Mouse (Mus musculus) 3134 (cell line): ENCODE results near the gene Fkbp10.

Experiments used
- DNase-seq: peaks from one replicate; pipeline ENCODE4 v3.0.0-alpha.2; 2011; ENCODE audit warnings: low spot score; ENCODE audit not compliant: insufficient read length; ENCODE audit errors: extremely low read depth

Fkbp10 gene

DNA sequence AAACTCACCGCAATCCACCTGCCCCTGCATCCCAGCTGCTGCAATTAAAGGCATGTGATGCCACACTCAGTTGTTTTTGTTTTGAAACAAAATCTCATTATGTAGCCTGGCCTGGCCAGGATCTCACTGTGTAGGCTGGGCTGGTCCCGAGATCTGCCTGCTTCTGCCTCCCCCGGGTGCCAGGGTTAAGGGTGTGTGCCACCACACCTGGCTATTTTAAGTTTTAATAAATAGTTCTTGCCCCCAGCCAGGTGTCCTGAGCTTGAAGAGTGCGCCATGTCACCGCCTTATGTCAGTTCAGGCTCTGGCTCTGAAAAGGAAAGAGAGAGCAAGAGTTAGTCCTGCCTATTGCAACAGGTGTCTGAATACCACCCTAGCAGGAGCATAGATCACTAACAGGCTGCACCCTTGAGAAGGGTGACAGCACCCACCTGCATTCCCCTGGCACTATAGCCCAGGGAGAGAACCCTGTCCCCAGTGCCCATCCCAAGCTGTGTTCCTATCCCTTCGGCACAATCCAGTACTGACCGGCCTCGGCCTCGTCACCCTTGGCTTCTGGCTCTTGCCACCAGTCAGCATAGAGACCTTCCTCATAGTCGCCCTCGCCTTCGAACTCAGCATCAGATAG, 6.5 kb upstream of the Fkbp10 start:
- DNase-seq, result no peak

DNA sequence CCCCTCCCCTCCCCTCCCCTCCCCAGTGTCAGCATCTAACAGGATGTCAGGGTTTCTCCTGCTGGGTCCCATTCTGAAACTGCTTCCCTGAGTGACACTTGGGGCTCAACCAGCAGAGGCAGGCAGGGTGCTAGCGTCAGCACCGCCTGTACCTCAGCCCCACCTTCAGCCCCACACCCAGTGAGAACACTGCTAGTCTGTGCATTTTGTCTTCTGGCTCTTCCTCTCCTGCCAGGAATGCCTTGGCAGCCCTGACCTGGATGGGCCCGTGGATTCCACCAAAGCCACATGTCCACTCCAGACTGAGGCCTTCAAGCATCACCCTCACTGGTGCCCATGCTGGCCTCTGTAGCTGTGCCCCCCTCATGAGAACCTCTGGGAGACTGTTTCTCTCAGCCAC, 5.8 kb upstream of the Fkbp10 start:
- no peak for DNase-seq

DNA sequence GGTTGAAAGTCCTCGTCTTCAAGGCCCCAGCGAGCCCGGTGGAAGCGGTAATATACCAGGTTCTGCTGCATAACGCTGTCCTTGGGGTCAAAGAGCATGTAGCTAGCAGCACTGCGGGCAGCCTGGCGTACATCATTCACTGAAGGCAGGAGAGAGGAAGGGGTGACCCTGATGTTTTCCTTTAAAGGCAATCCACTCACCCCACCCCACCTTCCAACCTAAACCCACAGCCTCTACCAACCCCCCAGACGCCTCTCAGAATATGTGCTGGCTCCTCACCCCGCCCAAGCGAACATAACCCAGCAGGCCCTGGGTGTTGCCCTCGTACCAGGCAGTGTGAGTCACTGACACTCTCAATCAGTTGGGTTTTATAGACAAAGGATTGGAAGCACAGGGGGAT, 3.8 kb upstream of the Fkbp10 start:
- no peak for DNase-seq

DNA sequence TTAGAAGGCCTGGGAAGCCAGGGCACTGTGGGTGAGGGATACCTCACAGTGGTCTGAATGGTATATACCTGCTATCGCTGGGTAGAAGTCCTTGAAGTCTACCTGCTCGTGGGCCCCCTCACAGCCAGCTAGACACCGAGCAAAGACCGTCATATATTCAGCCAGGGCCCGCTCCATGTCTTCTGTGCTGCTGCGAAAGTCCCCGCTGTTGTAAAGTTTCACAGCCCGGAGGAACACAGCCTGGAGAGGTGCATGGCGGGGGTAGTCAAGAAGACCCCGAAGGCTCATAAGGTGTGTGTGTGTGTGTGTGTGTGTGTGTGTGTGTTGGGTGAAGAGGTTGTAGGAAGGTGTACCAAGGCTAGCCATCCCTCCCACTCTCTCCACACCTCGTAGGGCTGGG, 2.0 kb upstream of the Fkbp10 start:
- no peak for DNase-seq

DNA sequence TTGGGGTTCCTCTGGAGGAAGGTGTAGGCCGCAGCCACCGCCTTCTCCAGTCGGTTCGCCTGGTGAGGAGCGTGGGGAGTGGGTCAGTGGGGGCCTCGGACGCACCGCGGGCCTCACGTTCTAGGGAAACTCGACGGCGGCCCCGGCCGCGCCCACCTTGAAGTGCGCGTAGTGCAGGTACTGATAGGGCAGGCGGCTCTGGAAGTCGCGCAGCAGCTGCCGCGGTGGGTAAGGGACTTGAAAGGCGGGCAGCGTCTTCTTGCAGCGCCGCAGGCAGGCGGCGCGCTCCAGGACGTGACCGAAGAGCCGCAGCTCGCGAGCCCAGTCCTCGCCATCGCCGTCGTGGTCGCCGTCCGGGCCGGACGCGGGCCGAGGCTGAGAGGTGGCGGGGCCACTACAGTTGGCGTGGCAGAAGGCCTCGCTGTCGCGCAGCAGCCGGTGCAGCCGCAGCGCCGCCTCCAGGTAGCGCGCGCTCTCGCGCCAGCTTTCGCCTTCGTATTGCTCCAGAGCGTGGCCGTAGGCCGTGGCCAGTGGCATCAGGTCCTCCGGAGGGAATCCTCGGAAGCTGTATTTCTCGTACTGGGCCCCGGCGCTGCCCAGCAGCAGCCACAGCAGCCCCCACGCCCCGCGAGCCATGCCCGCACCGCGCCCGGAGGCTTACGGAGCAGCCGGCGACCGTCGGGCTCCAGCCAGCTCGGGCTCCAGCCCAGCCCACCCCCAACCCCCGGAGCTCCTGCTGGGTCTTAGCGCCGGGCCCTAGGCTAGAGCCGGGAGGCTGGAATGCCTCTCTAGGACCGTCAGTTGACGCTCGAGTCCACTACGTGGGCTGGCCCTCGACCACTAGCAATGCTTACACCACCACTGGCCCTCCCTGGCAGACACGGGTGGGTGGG, 1.2 kb upstream of the Fkbp10 start, which contains the start of gene P3h4:
Gene P3h4, minus strand, starts transcription at position 816 of the 893 bp plus-strand sequence.
- DNase-seq, result peak; percentile 89

DNA sequence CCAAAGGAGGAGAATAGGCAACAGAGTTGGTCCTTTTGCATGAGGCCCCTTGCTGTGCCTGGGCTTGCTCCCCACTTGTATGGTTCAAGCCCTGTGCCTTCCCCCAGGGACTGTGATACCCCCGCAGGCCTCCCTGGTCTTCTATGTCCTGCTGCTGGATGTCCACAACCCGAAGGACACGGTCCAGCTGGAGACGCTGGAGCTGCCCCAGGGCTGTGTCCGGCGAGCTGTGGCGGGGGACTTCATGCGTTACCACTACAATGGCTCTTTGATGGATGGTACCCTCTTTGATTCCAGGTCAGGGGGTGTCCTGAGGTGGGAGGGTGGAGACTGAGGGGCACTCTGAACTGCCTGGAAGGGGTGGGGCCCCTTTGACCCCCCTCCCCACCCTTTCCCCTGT, 6.0 kb downstream of the Fkbp10 start:
- no peak for DNase-seq

DNA sequence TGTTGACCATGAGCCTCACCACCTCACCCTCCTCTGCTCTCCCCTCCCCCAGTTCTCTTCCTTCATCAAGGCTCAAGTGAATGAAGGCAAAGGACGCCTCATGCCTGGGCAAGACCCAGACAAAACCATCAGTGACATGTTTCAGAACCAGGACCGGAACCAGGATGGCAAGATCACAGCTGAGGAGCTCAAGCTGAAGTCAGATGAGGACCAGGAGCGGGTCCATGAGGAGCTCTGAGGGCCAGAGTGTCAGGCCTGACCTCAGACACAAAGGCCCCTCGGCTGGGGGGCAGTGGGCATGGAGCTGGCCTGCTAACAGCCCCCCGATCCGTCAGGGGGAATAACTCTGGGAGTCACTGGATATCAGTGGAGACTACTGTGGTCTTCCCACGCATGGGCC, 8.3 kb downstream of the Fkbp10 start:
- no peak for DNase-seq

DNA sequence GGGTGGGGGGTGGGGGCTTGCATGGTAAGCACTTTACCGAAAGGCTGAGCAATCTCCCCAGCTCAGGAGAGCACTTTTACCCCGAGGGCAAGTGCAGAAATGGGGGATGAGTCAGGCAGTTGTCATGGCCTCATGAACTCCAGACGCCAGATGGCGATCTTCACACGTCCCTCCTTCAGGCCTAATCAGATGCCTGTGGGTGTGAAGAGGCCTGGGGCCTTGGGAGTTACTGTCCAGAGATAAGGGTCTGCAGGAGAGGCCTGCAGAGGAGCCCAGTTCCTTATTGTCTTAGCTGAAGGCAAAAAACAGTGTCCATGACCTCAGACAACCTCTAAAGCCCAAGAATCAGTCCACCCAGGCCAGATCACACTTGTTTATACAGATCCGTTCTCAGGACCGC, 10.4 kb downstream of the Fkbp10 start:
- peak; percentile 61 for DNase-seq

DNA sequence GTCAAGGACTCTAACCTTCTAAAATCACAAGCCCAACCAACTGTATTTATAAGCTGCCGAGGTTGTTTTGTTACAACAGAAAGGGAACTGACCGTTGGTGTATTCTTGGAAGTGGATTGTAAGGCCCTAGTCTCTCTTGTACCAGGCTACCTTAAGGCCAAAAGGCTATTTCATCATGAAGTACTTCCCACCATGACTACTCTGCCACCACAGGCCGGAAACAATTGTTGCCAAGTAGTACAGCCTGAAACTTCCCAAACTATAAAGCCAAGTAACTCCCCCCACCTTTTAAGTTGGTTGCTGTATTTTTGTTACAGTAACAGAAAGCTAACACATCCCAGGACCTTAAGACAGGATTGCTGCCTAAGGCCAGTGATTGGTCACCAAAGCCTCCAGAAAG, 11.3 kb downstream of the Fkbp10 start:
- no peak for DNase-seq

DNA sequence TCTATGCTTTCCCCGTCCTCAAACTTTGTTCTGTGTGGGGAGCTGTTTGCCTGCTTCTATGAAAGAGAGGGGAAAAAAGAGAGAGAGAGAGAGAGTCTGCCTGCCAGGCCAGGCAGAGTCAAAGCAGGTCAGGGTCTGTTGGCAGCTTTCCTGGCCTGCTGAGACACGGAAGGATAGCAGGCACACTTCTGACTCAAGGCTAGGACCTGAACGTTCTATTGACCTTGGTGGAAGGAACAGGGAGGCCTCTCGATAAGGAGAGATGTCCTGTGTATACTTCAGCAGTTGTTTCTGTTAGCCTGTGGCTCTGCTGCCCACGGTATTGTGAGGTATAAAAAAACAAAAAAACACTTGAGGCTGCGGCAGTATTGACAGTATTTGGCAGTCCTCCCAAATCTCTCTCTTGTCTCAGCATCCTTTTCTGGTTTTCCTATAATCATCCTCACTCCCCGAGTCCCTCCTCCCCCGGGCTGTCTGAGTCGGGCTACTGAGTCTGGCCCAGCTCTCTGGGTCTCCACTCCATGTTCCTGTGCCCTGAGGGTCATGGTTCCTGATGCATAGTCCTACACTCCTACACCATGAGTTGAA, 13.2 kb downstream of the Fkbp10 start:
- no peak for DNase-seq

DNA sequence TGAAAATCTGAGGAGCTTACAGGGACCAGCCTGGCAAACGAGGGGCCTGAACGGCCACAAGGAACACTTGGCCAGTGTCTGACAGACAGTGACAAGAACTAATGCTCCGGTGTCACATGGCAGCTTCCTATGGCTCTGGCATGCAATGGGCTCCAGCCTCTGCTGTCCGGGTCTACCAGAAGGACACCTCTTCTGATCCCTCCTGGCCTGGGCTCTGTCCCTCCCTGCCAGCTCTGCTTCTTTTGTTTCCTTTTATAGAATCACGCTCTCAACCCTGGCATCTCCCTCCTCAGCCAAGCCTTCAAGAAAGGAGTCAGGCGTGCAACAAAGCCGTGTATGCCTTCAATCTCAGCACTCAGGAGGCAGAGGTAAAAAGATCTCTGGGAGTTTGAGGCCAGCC, 14.6 kb downstream of the Fkbp10 start:
- no peak for DNase-seq

DNA sequence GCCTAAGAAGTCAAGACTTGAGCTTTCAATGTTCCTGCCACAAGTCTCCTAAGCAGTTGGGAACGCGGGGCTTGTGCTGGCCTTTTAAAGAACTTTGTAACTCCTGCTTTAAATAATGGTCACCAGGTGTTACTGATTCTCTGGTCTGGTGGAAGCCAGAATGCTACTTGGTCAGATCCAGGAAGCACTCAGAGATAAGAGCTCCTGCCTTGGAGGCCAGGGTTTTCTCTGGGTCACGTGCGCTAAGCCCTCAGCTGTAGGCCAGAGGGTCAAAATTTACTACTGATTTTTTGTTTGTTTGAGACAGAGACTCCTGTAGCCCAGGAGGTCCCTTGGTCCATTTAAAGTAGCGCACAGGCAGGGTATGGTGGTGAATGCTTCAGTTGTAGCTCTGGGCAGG, 16.5 kb downstream of the Fkbp10 start:
- DNase-seq, result no peak

DNA sequence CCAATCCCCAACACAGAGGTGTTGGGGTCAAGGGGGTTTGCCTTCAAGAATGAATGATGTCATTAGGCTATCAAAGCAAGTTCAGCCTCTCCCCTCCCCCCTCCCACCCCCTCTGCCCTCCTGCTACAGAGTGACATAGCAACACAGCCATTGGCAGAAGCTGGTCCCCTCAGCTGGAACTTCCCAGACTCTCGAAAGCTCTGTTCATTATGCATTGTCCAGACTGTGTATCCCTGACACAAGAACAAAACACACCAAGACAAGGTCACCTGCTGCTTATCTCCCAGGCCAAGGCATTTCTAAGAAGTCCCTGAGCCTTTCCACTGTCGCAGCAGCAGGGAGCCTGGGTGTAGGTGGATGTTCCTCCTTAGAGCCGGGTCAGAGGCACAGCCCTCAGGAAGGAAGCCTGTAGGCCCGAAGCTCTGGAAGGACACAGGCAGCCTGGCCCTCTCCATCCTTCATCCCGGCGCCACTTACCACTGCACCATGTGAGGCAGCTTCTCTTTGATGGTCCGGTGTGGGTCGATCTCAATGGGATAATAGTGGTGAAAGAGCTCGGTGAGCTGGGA, 20.3 kb downstream of the Fkbp10 start:
- no peak for DNase-seq

DNA sequence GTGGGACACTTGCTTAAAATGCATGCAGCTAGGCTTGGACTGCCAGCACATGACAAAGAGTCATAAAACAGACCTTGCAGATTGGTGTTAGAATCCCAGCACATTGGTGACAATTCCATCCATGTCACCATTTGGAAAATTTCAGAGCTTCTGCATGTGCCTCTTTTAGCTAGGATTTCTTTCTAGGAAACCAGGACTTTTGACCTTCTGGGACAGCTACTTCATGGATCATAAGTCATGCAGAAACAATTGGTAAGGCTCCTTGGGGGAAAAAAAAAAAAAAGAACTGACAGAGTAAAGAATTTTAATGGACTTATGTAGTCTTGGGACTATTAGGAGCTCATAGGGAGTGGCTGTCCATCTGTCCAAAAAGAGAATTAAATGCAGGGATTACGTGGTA, 22.4 kb downstream of the Fkbp10 start:
- no peak for DNase-seq

DNA sequence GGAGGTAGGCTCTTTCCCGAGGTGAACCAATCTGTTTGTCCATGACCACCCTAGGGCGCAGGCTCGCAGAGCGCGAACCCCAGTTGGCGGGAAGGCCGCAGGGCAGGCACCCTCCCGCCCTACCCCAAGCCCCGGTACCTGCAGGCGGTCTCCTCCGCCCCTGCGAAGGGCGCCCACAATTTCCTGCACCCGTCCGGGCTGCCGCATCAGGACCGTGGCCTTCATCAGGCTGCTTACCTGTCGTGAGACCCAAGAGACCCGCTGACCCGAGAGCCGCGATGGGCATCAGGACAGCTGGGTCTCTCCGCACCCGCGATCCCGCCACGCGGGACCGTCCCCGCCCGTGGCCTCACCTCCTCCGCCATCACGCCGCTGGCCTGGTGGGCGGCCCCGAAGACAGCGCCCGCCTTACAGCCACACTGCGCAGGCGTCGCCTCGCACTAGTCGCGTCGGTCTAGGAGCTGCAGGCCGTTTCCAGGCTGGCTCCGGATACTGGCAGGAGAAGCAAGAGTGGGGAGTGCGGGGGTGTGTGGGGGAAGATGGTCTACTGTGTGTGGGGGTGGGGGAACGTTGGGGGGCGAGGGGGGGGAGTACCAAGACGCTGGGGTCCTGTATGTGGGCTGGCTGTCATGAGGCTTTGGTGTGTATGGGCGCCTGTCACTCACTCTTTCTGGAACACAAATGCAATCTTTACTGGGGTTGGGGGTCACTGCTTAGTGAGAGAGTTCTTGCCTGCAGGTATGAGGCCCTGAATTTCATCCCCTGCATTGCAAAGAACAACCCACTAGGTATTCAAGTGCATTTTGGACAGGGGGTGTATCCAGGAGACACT, 25.4 kb downstream of the Fkbp10 start:
- peak; percentile 67 for DNase-seq

DNA sequence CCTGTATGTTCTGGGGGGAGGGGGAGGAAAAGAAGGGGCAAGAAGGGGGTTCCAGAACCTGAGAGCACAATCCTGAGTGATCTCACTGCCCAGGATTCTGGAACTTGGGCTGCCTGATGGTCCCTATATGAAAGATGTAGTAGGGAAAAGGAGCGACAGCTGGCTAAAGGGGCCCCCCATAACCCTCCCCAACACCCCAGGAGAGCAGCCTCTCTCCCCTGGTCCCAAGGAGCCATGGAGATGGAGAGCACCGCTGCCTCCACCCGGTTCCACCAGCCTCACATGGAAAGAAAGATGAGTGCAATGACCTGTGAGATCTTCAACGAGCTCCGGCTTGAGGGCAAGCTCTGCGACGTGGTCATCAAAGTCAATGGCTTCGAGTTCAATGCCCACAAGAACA, 26.3 kb downstream of the Fkbp10 start, which contains the start of the genes Nt5c3b and Klhl10:
Gene Nt5c3b, minus strand, starts transcription at position 12 of the 400 bp plus-strand sequence.
Gene Klhl10, plus strand, starts transcription at position 121 of the 400 bp plus-strand sequence.
- DNase-seq, result no peak

DNA sequence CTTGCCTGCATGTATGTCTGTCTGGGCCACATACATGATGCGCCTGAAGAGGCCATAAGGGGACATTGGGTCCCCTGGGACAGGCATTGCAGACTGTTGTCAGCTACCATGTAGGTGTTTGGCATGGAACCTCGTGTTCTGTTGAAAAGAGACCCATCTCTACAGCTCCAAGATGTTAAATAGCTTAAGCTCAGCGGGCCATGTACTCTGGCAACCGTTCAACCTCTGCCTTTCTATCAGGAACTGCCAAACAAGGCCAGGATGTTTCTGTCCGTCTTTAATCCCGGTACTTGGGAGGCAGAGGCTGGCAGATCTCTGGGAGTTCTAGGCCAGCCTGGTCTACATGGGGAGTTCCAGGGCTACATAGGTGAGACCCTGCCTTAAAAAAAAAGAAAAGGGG, 27.1 kb downstream of the Fkbp10 start:
- DNase-seq, result no peak

DNA sequence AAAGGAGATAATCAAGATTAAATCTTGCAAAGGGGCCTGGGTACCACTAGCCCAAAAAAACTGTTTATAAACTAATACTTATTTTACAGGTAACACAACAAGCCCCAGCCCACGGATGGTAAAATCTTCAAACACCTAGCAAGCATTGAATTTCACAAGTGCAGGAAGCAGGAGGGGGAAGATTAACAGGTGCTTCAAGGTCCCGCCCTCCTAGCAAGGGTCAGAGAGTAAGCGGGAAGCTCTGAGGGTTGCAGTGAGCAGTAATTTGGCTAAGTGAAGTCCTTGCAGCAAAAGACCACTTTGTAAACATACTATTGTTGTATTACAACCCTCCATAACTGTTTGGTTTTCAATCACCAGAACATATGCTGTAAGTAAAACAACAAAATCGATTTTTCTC, 41.8 kb downstream of the Fkbp10 start:
- DNase-seq, result no peak

DNA sequence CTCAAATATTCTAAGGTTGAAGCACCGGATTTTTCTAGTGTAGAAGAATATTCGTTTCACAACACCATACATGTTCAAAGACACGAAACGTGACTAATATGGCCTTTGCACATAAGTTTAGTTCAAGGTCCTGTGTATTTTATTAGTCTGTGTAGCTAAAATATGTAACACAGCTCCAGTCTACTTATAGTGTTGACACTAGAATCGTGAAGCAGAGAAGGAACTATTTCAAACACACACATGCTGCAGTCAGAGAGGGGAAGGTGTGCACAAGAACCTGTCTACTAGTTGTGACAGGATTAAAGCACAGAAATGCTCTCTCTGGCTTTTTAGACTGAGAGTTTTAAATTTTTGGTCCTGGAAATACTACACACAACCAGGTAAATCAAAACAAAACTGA, 42.2 kb downstream of the Fkbp10 start:
- no peak for DNase-seq

DNA sequence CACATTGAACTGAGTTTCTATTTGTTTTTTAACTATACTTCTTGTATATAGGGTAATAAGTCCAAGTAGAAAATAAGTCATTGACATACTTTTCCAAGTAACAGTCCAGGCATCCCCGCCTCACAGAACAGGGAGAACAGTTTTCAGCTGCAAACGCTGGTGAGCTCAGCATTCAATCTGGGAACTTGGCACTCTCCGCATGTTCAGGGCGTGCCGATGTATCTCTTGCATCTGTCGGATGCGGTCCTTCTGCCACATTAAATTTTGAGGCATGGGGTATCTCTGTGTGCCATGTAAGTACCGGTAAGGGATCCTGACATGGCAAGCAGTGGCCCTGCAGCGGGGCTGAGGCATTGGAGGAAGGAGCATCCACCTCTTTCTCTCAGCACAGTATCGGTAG, 47.2 kb downstream of the Fkbp10 start:
- no peak for DNase-seq
